Mouse (Mus musculus) cerebellum, postnatal 25 days (tissue): Measurements from ENCODE around the gene Pomc.
"Not testable (repeated sequence)": the region's sequence is repeated elsewhere in the genome, so short reads cannot be mapped to it uniquely, and the experiment has no call there.

ENCODE experiments used
- DNase-seq, 2 experiments: peaks; one replicate each; pipeline ENCODE4 v3.0.0; 2021; ENCODE audit warnings: mixed read lengths in 2 of 2

The Pomc gene

DNA sequence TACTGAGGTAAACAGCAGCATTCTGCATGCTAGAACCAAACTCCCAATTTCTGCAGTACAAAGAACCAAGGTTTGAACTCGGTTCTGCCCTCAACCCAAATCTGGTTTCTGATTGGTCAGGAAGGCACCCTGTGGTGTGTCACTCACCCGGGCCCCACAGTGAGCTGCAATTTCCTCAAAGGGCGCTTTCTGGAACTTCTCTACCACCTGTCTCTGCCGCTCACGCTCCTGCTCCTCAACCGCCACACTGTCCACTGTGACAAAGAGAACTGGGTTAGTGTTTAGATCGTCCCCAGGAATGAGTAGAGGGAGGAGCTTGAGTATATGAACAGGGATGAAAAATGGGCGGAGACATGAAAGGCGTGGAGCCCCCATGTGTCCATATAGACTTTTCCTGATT lies 13.6 kb downstream of the Pomc start:
- DNase-seq, result no peak

DNA sequence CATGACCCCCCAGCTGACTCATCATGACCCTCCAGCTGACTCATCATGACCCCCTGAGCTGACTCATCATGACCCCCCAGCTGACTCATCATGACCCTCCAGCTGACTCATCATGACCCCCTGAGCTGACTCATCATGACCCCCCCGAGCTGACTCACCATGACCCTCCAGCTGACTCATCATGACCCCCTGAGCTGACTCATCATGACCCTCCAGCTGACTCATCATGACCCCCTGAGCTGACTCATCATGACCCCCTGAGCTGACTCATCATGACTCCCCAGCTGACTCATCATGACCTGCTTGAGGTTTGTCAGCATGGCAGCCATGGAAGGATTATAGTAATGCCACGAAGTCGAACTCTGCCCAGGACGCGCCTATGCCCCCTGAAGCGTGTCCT lies 18.4 kb downstream of the Pomc start:
- not testable (repeated sequence) for DNase-seq

DNA sequence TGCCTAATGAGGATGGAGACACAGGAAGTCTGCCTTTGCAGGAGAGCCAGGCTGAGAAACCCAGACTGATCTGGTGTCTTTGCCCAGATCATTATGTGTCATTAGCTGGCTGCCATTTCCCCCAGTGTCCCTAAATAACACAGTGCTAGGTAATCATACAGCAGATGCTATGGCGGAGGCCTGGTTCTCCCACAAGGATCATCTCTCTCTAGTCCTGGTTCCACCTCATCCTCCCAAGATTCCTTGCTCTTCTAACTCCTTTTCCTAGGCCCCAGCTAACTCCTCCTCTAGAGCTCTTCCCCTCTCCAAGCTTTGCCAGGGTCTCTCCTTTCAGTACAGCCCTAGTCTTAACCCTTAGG lies 26.2 kb downstream of the Pomc start:
- DNase-seq, result no peak

DNA sequence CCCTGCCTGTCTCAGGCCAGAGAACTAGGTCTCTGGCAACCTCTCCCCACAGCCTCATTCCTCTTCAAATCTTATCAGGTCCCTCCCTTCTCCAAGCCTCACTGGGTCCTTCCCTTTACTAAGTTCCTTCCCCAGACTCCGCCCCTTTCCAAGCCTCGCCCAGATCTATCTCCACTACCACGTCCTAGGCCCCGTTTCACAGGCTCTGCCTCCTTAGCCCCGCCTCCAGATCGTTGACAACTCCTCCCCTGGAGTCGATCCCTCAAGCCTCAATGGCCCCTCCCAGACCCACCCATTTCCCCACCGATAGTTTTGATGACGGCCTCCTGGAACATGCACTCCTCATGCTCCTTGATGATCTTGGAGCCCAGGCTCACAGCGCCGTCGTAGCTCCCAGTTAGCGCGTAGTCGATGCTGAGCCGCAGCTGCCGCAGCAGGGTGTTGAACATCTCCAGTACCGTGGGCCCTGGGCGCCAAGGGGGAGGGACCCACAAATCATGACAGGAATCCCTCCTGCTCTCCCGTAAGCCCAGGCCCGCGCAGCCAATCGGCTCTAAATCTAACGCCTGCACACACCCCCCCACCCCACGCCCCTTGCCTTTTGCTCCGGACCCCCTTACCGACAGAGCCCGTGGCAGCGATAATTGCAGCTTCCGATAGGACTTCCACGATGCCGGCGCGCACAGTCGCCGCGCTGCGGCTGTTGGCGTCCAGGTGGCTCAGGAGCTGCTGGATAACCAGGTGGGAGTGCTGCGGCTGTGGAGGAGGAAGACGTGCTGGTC lies 26.8 kb downstream of the Pomc start:
- peak; percentile 71 to 83 for DNase-seq

DNA sequence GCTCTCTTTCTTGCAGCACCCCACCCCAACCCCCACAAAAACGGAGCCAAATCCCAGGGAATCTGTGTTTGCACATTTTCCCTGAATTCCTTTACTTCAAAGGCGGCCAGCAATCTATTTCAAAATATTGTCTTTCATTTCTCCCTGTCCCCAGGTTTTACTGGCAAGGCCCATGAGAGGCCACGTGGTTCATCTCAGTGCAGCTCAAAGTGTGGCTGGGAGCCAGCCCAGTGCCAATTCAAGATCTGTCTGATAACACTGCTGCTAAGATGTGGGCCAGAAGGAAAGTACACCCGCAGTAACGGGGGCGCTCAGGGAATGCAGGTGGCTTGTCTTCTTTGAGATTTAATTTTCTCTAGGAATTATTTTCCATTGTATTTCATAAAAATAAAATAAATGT lies 27.5 kb downstream of the Pomc start:
- DNase-seq, result peak; percentile 79 to 86

DNA sequence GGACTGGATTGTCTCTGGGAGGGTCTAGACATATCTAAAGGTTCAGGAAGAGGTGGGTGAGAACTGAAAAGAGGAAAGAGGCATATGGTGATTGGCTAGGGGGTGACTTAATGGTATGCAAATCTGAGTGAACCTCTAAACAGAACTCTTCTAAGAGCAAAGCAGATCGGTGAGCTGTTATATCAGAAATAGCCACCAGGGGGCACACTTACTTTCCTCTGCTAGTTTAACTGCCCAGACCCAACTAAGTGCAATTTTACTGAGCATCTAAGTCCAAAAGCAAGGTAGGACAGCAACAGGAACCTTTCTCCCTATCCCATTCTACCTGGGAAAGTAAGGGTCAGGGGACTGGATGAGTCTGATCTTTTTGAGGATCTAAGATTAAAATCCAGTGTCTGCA lies 29.0 kb downstream of the Pomc start:
- DNase-seq, result peak; percentile 83 to 92

DNA sequence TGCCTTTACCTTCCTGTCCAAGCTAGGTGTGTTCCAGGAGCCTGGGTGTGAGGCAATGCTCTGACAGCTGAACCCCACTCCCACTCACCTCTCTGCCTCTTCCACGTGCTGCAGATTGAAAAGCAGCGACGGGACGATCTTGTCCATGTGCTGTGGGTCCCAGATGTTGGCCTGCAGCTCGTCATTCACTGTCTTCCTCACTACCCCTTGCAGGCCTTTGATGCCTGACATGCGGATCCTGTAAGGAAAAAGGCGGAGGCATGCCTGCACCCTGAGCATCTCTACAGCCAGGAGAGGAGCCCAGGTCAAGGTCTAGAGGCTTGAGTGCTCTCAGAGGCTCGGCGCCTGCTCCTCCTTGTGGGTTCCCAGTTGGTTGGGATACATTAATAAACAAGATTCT lies 29.7 kb downstream of the Pomc start:
- no peak for DNase-seq

DNA sequence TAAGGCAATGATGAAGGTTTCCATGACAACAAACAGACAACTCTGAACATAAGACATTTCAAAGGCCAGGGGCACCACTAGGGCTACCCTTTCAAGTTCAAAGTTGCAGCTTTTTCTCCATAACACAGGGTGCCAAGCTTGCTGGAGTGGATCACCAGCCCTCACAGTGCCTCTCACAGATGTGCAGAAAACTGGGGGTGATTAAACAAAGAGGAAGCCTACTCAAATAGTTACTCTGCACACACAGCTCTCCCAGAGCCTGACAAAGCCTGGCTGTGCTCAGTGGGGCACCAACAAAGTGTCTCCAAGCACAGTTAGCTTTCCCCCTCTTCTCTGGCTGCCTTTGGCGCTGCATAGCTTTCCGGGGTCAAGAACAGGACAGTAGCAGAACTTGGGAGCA lies 35.2 kb downstream of the Pomc start:
- no peak for DNase-seq

DNA sequence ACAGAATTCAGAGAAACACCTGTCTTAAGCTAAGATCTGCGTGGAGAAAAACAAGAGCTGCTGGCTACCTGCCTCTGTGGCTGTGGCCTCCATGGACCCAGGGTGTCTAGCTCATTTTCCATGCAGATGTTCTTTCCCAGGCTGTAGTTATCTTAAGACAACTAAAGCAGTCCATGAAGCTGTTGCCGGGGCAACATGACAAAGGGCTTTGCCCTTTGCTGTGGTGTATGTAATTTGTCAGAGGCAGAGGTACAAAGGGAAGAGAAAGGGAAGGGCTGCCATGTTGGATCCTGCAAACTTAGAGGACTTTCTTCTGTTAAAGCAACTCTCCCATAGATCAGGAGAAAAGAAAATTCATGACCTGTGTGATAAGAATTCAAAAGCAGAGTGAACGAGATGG lies 36.3 kb downstream of the Pomc start:
- DNase-seq, result no peak

DNA sequence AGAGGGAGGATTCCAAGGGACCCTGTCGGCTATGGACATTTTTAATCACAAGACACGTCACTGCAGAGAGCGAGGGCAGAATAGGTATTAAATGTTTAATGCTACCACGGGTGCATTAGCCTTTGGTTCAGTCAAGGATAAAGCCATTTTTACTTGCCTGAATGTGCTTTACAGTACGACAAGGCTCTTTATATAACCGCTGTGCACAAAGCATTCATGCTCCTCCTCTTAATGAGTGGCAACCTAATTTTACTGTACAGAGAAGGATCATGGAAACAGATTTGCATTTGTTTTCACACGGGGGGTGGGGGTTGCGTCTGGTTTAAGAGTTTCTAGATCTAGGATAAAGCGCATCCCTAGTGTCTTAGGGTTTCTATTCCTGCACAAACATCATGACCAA lies 42.0 kb downstream of the Pomc start:
- no peak for DNase-seq

DNA sequence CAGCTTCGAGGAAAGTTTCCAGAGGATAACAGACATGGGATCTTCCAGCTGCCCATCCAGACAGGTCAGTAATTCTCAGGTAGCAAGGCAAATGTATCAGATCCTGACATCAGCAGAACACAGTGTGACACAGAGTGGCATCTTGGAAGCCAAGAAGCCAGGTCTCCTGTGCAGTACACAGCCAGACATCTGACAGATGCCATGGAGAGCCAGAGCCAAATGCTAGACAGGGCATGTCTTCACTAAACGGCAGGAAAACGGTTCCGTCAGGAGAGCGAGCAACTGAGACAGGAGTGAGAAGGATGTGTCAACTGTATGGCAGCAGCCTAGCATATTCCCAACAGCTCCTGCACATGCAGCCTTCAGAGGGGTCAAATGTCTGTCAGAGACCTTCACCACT lies 45.7 kb downstream of the Pomc start:
- no peak for DNase-seq

DNA sequence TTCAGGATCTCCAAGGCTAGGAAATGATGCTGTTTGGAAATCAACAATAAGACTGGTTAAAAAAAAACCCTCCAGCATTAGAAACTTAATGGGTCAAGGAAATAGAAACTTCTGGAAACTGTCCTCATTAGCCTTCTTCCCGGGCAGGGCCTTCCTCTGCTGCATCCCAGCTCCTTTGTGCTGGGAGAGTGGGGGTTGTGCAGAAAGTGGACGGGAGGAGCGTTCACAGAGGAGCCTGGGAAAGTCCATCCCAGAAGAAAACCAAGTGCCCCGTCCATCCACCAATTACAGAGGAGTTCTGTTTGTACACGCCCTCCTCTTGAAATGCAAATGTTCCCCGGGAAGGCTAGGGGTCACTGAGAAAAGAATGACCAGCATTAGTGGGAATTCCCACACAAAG lies 49.9 kb downstream of the Pomc start:
- DNase-seq, result no peak

DNA sequence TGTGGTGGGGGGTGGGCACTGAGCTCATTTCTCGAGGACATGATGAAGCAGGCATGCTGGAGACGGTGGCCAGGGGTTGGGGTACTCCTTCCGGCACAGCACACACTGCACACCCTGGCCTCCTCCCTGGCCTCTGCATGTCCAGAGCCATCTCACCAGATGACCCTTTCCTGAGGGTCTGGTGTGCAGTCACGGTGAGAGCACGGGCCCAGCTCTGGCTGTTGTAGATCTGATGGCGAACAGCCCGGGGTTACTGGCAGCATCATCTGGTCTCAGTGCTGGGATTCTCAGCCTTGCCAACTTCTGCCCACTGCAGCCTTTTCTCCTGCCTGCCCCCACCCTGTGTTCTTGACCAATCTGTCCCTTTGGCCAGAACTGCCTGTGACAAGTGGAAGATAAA lies 51.3 kb downstream of the Pomc start:
- DNase-seq, result peak; percentile 82 to 86

DNA sequence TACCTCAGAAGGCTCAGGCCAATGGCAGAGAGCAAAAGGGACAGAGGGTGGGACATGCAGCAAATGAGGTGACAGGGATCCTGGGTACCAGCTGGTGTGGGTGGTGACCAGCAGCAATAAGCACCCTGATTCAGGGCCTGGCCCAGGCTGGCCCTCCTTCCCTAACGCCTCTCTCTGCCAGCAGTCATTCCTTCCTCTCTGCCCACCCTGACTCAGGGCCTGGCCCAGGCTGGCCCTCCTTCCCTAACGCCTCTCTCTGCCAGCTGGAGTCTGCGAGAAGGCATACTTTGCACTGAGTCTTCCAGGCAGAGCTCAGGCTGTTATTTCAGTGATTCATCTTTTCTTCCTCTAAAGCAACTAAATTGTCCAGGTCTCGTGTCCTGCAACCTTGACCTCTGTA lies 52.4 kb downstream of the Pomc start:
- peak; percentile 79 to 82 for DNase-seq

DNA sequence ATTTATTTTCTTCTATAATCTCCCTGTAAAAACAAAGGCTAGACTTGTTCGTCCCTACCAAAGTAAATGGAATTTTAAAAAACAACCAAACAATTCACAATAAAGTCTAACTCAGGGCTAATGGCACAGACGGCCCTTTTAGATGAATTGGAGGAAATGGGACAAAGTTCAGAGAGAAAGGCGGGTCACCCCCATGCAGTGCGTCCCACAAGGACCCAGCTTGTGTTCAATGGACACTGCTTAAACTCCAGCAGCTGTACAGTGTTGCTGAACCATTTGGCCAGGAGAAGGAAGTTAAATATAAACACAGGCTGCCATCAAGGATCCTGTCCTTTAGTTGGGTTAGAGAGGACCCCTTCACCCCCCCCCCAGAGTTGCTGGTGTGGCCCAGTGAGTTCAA lies 53.0 kb downstream of the Pomc start:
- no peak for DNase-seq

DNA sequence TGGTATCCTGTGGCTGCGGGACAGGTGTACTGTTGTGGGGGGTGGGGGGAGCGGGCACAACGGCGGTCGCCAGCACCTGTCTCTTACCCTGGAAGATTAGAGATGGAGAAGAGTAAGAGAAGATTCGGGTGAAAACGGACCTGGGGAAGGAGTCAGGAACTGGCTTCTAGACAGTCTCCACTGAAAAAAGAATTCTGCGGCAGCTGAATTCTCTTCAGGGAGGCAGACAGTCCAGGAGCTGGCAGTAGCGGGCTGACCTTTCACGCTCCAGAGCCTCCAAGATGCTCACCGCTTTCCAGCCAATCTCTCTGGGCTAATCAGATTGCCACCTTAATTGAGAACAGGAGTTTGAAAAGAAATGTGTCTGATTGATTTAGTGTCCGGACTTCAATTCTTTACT lies 54.0 kb downstream of the Pomc start:
- DNase-seq, result peak; percentile 87 to 88
